Mouse (Mus musculus) CD4-positive helper T cell, adult 2 months (primary cell): ENCODE results near the gene Rec114.

Experiments used
- DNase-seq: peaks from one replicate; pipeline ENCODE4 v3.0.0-alpha.2; 2012; ENCODE audit warnings: low read depth, missing footprints, low spot score

Gene Rec114

GRCm38 (mm10) chr9:58662791-58663190 is 81.0 kb downstream of the Rec114 start:
- DNase-seq = no peak

DNA sequence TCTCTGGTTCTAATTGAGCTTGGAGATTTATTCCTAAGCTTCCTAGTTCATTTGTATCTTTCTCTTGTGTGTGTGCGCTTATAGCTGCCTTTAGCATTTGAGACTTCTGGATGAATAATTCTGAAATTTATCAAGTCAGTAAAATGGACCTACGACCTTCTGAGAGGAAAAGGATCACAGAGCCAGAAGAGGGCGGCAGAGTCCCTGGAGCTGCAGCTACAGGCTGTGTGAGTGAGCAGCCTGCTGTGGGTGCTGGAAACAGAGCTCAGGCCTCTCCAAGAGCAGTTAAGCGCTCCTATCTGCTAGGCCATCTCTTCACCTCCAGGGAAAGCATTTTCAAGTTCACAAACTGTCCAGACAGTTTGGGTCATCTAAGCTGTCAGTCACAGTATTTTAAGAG is 81.8 kb downstream of the Rec114 start:
- DNase-seq = no peak

DNA sequence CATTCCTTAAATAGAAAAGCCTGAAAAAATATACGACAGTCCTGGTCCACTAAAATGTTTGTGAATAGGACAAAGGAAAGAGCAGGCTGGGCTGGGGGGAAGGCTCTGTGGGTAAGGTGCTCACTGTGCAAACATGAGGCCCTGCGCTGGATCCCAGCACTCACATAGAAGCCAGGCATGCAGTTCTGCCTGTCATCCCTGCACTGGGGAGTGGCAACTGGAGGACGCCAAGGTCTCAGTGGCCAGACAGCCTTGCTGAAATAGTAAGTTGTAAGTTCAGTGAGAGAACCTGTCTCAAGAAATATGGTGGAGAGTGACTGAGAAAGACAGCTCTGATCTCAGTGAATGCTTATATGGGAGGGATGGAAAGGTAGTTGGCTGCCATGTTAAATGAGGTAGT is 83.1 kb downstream of the Rec114 start:
- DNase-seq = no peak

DNA sequence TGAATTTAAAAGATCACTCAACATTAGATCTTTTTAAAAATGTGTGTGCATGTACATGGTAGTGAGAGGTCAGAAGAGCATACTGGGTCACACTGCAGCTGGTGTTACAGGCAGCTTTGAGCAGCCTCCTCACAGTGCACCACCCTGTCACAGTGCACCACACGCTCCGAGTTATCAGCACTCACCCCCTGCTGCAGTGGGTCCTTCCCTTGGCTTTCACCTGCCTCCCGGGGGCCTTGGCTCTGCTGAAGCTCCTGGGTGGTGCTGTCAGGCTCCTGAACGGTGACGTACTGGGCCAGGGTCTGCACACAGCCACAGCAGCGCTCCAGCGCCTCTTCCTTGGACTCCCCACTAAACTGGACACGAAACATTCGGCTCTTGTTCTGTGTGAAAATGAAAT is 83.8 kb downstream of the Rec114 start:
- no peak for DNase-seq

DNA sequence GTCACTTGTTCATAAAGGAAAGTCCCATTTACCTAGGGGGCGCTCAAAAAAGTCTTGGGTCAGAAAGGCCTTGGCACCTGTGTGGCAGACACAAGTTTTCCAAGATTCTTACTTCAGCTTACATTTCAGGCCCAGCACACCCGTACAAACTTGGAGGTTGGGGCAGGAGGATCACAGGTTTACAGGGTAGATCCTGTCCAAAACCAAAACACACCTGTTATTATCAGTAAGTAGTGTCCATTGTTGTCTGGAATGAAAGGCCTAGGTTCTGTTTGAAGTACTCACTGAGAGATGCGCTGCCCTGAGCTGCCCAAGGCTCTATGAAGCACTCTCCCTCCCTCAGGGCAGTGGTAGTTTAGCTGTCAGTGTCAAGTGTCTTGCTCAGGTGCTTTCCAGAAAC is 84.4 kb downstream of the Rec114 start:
- DNase-seq = no peak

GRCm38 (mm10) chr9:58658596-58659309 is 85.0 kb downstream of the Rec114 start:
- DNase-seq = no peak

DNA sequence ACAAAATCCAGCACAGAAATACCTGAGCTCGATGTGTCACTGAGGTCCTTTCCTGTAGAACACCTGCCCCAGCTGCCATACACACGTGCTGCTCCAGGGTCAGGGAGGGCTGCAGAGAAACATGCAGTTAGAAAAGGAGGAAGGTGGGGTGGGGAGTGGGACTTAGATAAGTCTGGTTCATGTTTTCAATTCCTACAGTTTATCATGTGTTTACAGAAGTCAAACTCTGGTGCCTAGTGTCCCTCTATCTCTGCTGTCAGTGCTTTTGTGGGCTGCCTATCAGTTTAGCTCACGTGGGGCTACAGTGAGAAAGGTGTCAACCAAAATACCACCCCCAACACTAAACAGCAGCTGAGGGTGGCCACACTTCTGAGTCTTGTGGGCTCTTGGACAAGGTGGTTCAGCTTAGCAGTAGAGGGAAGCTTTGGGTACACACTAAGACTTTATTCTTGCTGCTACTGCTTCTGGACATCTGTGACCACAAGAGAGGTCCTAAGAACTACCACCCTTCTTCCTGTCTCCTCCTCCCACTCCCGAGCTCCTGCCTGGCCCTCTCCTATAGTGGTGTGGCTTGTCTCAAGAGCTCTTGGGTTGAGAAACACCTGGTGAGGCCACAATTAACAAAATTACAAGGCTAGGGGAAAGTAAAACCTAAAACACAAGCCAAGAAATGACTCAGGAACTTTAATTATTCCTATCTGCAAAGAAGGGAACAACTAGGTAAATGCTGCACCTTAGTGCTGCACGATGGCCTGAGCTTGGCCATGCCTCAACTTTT is 85.8 kb downstream of the Rec114 start:
- DNase-seq = no peak

DNA sequence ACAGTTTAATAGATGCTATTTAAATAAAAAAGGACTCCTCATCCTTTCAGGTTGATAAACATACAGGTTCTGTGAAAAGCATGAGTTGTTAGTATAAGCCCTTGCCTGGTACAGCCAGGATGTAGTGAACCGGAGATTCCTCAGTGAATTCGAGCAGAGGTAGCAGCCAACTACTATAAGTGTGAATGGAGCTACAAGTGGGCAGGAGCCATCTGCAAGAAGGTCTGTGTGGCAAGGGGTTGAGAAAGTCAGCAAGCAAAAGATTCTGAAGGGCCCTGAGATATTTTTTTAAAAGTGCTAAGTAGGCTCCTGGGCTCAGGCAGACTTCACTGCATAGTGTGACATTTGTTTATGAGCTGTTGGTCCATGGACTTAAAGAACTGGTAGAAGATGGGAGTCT is 86.9 kb downstream of the Rec114 start:
- no peak for DNase-seq

GRCm38 (mm10) chr9:58656396-58656795 is 87.4 kb downstream of the Rec114 start:
- DNase-seq = peak; percentile 16

GRCm38 (mm10) chr9:58654494-58654893 is 89.3 kb downstream of the Rec114 start:
- DNase-seq = no peak

DNA sequence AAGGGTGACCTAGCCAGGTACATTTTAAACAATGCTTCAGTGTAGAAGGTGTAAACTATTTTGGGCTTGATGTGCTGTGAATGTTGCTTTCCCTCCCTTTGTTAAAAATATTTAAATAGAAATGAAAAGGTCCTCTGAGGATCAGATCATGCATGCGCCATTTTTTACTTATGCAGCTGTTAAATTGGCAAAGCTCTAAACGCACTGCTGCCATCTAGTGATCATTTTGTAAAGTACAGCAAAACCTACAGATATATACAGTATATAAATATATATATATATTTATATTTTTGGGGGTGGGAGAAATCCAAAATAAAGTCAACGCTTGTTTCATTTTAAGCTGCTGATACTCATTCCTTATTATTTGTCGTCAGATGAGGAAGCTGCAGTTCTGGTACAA is 91.8 kb downstream of the Rec114 start:
- DNase-seq = peak; percentile 69

- DNase-seq = no peak
These were observed 94.5 kb downstream of the Rec114 start for GRCm38 (mm10) chr9:58649265-58649626.

GRCm38 (mm10) chr9:58648406-58649264 is 95.1 kb downstream of the Rec114 start:
- DNase-seq = no peak

- no peak for DNase-seq
These were observed 113.3 kb downstream of the Rec114 start for GRCm38 (mm10) chr9:58630441-58630840.

DNA sequence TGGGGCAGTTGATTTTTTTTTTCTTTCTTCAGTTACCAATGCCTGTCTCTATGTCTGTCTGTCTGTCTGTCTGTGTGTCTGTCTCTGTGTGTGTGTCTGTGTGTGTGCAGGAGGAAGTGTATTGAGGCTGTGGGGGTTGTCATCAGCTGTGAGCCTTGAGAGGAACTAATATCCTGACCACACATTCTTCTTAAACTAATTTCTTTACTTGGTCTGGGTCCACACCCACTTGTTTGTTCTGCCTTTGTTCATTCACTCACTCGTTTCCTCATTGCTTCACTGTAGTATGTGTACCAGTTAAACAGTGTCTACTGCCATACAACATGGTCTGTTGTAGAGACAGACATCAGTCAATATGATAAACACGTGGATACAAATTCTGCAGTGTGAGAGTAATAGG is 116.6 kb downstream of the Rec114 start:
- DNase-seq = peak; percentile 6

DNA sequence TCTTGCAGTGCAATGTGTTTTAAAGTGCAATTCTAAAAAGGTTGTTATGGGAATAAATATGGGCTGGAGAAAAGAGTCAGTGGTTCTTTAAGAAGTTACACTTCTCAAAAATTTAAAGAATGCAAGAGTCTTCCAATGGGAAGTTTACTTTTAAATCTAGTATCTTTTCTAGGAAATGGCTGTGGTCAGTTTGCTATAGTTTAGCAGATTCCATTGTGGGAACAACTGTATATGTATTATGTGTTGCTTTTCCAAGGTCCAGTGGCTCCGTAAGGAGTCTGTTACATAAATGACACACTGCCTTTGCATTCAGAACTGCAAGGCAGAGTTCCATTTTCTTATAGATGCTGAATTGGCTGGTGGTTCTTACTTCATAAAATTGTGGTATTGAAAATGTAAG is 120.8 kb downstream of the Rec114 start:
- DNase-seq = no peak

GRCm38 (mm10) chr9:58615064-58615938 is 128.5 kb downstream of the Rec114 start:
- no peak for DNase-seq

GRCm38 (mm10) chr9:58613790-58614189 is 130.0 kb downstream of the Rec114 start:
- DNase-seq = no peak
